Mouse (Mus musculus) layer of hippocampus, postnatal 14 days (tissue): ENCODE measurements around the gene Spns1. TPM values are rescaled to one million over a fixed set of nuclear protein-coding genes. Genes with fewer than 3 reads are reported as not detected.
A peak's percentile ranks its signal among the peaks of the same experiment; 100 is the strongest.
"Not testable (repeated sequence)": the region's sequence is repeated elsewhere in the genome, so short reads cannot be mapped to it uniquely, and the experiment has no call there.

Experiments used
- DNase-seq, 2 experiments: peaks; one replicate each; pipeline ENCODE4 v3.0.0; 2021 to 2022; ENCODE audit warnings: low spot score in 2 of 2, mixed read lengths in 1 of 2
- long read RNA-seq, 2 experiments: library from polyadenylated mRNA; stranded (forward); transcript quantifications; one replicate each; pipeline ENCODE4 v2.0.0; 2021
- total RNA-seq, 2 experiments: library from RNA; stranded (reverse); gene quantifications; 2 replicates each; pipeline ENCODE4 v1.2.3; 2021

Gene Spns1
- total RNA-seq, result 10 to 100 TPM; 79.5 to 82.3 TPM
- long read RNA-seq, experiment 1, transcript Spns1-201 (12 exons, 2,219 nt), result major isoform, 78 of 94 reads
- long read RNA-seq, experiment 1, partial matches to known transcripts, result 8 of 94 reads
- long read RNA-seq, experiment 1, other reads (novel, unspliced or antisense), result 8 of 94 reads
- long read RNA-seq, experiment 2, transcript Spns1-201 (12 exons, 2,219 nt), result major isoform, 103 of 146 reads
- long read RNA-seq, experiment 2, partial matches to known transcripts, result 7 of 146 reads
- long read RNA-seq, experiment 2, other reads (novel, unspliced or antisense), result 36 of 146 reads

DNA sequence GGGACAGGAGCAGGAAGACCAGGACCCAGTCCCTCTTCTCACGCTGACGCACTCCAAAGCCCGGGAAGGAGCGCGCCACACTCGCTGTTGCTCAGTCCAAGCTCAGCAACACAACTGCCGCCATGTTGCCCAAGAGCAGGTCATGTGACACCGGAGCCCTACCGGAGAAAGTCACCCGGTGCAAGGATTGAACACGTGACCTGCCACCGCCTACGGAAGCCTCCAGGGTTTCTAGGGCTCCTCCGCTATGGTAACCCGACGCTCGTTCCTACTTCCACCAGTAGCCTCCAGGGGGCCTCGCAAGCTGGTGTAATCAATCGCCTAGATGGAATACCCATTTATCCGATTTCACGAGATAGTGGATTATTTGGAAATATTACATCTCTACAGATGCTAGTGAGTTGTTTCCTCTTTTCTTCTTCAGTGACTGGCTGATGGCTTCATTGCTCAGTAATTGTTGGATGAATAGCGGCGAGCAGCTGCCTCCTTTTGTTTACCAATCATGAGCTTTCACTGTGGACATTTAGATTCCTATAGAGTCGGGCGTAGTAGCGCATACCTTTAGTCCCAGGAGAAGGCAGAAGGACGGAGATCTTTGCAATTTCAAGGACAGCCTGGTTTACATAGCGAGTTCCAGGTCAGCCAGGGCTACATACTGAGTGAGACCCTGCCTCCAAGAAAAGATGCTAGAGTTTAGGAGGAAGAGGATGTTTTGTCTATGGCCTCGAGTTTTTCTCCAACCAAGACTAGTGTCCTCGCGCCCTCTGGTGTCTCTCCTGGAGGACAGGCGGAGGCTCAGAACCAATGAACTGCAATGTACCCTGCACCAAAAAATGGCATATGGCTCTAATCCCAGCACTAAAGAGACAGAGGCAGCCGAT lies at the start of gene Spns1:
Spns1 (minus strand) TSS at position 173 of the 881 bp plus-strand sequence.
- DNase-seq, result peak; percentile 93 to 98

DNA sequence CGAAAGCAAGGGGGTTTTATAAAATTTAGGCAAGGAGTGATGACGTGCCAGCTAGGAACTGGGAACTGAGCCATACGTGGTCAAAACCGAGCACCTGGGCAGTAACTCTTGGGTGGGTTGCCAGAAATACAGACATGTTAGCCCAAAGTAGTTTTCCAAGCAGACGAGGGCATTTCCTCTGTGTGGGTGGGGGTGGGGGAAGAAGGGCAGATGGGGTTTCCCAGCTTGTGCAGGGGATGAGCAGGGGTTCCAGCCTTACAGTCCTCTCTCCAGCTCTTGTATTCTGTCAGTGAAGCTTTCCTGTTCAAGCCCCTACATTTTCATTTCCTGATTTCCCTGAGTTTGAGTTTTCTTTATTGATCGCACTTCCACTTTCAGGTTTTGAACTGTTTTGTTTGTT lies 46.9 kb upstream of the Spns1 start:
- no peak for DNase-seq

DNA sequence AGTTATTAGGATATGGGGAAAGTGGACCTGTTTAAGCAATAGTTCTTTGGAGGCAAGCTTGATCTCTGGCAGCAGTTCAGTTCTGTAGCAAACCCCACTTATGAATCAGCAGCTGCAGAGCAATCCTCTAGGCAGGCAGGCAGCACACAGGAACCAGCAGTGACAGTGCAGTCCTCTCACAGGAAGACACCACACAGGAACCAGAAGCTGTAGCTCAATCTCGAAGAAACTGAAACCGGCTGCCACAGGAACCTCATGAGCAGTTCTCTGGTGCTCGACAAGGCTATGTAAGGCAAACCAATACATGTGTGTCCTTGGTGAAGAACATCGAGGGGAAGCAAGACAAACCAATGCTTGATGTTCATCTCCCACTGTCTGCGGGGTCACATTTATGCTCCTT lies 44.5 kb upstream of the Spns1 start:
- DNase-seq, result no peak

DNA sequence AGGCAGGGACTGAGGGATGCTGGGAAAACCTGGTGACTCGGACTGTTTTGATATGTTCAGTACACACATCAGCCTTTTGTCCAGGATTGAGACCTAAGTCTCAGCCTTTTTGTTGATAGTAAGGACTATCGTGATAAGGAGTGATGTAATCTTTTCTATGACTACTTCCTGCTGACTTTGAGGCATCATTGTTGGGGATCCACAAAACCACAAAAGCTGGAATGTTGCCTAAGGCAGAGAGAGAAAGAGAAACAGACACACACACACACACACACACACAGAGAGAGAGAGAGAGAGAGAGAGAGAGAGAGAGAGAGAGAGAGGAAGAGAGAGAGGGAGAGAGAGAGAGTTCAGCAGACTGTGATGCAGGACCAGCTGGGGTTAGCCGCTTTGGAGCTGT lies 41.2 kb upstream of the Spns1 start:
- DNase-seq, result no peak

DNA sequence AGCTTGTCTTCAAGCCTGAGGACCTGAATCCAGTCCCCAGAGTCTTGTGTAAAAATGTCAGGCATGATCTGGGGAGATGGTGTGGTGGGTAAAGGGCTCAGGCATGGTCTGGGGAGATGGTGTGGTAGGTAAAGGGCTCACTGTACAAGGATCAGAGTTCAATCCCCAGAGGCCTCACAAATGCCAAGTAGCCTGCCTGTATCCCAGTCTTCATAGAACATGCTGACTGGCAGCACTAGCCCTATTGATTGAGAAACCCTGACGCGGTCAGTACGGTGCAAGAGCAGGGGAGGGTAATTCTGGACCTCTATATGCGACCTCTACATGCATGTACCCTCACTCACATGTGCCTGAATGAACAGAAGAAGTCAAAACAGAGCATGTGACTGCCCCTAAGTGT lies 40.4 kb upstream of the Spns1 start:
- no peak for DNase-seq

DNA sequence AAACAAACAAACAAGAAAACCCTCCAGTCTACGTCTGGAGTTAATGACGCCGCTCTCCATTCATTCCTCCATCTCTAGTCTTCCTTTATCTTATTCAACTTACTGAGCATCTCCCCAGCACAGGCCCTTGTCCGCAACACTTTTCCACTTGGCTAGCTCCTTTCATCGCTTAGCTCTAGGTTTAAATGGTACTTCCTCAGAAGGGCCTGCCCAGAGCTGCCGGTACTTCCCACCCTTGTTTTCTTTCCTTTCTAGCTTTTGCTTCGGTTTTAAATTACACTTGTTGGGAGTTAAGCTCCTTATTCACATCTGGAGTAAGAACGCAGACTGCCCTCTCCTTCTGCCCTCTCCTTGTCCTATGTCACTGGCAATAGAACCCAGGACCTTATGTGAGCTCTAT lies 39.8 kb upstream of the Spns1 start:
- DNase-seq, result no peak

DNA sequence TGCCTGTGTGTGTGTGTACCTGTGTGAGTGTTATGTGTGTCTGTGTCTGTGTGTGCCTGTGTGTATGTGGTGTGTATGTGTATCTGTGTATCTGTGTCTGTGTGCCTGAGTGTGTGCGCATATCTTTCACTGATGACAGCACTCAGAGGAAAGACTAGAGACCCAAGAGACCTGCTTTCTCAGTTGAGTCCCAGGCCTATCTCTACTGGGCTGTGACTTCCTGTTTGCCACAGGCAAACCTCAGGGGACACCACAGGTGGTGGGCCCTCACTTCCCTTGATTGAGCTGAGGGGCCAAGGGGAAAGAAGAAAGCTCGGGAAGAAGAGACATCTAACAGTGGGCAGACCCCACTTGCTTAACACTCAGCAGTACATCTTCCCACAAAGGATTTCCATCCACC lies 39.4 kb upstream of the Spns1 start:
- no peak for DNase-seq

DNA sequence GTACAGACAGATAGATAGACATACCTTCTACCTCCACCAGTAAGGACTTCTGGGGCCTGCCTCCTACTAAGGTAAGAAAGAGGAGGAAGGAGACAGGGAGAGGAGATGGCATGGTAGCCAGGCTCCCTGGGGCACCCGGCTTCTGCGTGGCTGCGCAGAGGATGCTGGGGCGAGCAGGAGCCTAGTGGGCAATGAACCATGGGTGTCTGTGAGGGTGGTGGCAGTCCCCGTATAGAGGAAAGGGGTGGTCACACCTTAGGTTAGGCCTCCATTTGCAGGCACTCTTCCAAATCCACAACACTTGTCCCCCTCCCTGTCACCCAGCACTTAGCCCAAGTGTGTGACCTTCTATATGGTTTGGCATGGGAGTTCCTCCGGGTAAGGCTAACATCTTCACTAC lies 37.5 kb upstream of the Spns1 start, which contains the start of gene Cd19:
Cd19 (minus strand) TSS at position 165 of the 400 bp plus-strand sequence.
- DNase-seq, result no peak

DNA sequence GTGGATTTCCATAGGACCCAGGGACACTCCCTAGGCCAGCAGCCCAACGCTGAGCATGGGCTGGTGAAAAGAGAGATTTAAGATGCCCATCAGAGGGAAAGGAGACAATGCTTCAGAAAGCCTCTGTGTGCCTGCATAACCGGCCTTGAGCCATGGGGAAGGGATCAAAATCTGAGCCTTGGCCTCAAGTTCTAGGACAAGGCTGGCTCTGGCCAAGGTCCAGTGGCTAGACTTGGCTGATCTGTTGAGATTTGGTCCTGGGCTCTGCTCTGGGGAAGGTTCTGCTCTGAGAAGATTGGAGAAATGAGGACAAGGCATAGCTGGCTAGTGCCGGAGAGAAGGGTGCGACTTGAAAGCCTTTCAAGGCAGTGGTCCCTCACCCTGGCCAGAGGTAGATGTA lies 33.8 kb upstream of the Spns1 start:
- DNase-seq, result no peak

DNA sequence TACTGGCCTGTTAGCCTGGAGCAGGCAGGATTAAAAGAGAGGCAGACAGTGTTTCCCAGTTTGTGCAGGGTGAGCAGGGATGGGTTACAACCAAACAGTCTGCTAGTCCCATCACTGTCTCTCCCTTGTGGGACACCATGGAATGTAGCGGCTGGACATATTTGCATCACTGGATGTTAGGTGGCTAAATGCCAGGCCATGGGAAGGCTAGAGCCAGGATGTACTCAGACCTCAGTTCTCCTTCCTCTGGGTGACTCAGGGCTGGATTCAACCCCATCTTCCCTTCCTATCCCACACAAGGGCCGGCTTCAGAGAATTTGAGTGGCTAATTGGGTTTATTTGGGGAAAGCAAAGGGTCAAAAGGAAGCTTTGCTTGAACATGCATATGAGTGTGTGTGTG lies 31.4 kb upstream of the Spns1 start:
- DNase-seq, result no peak

DNA sequence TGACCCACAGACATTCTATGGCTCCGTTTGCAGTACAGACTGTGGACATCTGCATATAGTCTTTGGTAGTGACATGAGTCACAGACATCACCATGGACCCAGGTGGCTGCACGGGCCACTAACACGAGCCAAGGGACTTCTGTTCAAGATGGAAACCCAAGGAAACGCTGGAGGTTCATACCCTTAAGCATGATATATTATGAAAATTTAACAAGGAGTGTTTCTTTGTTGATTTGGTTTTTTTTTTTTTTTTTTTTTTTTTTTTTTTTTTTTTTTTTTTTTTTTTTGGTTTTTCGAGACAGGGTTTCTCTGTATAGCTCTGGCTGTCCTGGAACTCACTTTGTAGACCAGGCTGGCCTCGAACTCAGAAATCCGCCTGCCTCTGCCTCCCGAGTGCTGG lies 25.3 kb upstream of the Spns1 start:
- not testable (repeated sequence) for DNase-seq

DNA sequence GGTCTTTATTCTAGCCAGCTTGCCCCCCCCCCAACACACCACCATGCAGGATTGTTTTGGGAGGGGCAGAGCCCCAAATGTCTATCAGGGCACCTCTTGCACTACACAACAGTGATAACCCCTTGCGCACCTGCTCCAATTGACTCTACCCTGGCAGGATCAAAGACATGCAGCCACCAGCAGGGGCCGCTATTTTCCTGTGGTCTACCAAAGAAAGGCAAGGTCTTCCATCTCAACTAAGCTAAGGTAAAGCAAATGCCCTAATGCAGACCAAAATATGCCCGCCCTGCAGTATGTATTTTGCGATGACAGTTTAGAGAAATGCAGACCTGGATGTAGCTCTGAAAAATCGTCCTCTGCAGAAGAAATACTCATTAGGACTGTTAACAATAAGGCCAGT lies 22.3 kb upstream of the Spns1 start:
- peak; percentile 72 to 80 for DNase-seq

DNA sequence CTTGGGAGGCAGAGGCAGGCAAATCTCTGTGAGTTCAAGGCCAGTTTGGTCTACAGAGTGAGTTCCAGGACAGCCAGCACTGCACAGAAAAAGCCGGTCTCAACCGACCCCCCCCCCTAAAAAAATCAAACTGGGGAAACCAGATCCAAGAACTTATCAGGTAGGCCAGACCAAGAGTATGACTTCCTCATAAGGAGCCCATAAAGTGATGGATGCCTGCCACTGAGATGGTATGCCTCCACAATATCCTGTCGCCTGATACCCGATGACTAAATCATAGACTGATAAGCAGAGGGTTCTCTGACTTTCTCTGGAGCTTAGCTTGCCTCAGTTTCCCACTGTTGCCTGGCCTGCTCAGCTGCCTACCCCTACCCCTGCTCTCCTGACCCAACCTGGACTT lies 20.6 kb upstream of the Spns1 start:
- DNase-seq, result no peak

DNA sequence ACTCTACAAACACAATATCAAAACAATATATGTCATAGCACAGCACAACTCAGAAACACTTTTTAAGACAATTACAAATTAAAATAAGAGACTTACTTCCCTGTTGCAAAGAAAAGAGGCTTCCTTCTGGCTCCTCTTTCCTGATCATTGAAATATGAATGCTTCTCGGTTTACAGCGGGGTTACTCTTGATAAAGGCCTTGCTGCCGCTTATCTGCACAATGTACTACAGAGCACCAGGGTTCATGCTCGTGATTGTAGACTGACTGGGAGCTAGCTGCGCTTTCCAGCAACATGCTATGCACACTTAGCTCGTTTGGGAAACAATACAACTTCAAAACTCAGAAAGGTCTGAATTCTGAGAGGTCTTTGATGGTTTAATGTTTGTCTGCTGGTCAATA lies 20.0 kb upstream of the Spns1 start:
- no peak for DNase-seq

DNA sequence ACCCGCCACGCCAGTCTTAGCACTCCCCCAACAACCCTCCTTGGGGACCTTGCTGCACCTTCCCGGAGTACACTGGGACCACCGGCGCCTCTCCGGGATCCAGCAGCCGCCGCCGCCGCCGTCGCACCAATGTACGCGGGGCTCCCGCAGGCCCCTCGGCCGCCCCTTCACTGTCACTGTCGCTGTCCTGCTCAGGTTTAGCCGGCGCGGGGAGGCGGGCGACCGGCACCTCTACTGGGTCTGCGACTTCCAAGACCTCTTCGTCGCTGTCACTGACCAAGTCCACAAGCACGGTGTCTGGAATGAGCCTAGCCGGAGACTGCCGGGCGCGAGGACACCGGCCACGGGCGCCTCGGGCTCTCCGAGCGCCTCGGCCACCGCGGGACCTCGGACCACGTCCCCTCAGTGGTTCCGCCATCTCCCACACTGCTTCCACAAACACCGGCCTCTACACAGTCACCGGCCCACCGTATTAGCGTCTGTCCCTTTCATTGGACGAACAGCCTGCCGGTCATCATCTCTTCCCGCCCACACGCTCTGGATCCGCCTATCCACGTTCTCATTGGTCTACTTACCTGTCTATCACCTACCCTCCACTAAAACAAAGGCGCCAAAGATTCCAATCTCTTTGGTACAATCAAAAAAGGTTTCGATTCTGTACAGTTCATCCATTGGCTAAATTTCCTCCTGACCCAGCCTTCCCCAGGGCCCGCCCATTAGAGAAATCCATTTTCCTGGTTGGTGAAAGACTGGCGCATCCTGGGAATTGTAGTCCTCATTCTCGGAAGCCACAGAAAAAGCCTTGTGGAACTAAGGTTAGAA lies 19.3 kb upstream of the Spns1 start, which contains the start of gene Nfatc2ip:
Nfatc2ip (minus strand) TSS at position 440 of the 822 bp plus-strand sequence.
- peak; percentile 99 for DNase-seq

DNA sequence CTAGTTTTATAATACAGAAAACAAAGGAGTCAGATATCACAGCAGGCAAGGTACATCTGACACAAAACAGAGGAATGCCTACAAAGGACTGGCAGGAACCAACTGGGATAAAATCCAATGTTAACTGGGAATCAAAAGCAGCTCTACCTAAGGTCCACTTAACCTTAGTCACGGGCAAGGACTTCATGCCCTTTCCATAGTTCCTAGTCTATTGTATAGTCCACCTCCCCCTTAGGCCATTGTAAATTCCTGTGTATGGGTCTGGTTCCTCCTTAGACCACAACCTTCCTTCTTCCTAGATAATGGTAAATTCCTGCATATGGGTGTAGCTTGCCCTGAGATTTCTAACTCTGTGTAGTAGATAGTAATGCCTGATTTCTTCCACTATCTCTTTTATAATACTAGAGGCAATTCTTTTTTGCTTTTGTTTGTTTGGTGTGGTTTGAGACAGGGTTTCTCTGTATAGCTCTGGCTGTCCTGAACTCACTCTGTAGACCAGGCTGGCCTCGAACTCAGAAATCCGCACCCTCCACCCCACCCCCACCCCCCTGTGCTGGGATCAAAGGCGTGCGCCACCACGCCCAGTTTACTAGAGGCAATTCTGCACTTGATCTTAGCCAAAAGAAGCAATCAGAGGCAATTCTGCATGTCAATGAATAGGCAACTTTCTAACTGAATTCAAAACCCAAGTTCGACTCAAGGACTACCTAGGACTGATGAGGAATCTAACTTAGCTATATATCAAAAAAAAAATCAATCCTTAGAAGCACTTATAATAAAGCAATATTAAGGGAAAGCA lies 15.0 kb upstream of the Spns1 start:
- DNase-seq, result not testable (repeated sequence)

DNA sequence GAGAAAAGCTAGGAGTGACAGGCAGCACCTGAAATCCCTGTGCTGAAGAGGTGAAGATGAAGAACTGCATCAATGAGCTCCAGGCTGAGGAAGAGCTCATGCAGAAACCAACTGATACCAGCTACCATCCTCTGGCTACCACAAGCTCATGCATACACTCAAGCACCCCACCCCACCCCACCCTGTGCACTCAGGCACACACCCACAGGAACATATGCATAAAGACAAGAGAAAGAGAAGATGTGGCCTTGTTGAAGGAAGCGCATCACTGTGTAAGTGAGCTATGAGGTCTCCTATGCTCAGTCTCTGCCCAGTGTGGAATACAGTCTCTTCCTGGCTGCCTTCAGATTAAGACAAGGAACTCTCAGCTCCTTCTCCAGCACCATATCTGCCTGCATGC lies 10.9 kb upstream of the Spns1 start:
- DNase-seq, result no peak

DNA sequence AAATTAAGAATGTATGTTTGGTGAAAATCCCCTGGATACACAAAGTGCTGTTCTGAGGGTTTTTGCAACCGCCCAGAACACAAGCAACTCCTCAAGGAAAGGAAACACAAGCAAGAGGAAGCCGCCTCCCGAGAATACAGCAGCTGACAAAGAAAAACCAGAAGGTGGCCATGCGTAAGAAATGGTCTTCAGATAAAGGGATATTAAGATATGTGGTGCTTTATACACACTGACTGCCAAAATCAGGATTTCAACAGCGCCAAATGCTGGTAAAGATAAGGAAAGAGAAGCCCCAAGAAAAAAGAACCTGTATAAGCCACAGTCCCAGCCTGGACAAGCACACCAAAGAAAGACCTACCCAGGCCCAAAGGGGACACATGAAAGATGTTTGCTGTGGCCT lies 6.3 kb upstream of the Spns1 start:
- no peak for DNase-seq

DNA sequence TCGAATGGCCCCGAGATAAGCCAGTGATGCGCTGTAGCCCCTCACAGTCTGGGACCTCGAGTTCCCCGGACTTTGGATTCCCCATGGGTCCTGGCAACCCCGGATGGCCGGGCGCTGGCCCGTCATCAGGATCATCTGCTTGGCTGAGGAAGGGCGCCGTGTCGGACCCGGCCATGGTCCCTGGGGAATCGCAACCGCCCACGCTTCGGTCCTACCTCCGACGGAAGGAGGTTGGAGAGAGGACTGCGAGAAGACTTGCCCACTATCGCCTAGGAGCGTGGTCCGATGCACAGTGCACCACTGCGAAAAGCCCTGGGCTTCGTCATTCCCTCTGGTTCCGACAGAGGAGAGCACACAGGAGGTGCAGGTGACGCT lies 360 bp downstream of the Spns1 start:
- no peak for DNase-seq

DNA sequence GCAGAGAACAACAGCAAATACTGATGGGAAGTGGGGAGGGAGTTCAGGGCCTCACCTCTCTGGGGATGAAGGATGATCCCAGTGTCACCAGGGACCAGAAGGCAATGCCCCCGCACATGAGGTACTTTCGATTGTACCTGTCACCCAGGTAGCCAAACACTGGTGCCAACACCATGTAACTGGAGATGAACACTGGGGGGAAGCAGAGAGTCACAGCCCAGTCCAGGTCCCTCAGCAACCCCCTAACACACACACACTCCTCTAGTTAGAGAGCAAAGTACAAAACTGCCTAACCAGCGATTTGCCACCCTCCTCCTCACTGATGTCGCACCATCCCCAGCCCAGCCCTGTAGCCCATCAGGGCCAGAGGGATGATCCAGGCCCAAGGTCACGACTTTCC lies 2.2 kb downstream of the Spns1 start:
- no peak for DNase-seq

DNA sequence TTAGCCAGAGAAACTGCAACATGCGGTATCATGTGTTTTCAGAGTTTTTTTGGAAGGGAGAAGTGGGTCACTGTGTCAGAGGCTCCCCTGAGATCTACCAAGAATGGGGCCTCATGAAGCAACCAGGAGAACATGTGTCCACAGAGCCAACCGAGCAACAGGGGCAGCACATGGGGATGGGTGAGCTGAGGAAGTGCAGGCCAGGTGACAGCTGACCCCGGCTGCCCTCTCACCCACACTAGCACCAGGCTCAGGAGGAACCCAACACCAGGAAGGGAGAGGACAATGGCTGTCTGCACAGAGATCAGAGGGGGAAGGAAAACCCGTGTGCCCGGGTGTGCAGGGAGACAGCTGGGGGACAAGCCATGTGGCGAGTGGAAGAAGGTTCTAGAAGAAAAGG lies 2.7 kb downstream of the Spns1 start:
- DNase-seq, result no peak
